Mouse (Mus musculus): ENCODE measurements around the gene Car10. TPM values are rescaled to one million over a fixed set of nuclear protein-coding genes. Genes with fewer than 3 reads are reported as not detected.

Car10 gene
- polyA plus RNA-seq, 1 experiment: not detected

- no peak for TF ChIP-seq POLR2AphosphoS2 (IDR thresholded peaks at IDR 0.05; ENCODE audit: insufficient read length, low read depth)
- no peak for TF ChIP-seq TCF12 (IDR thresholded peaks at IDR 0.05; ENCODE audit: insufficient read depth, poor library complexity, severe bottlenecking)
- TF ChIP-seq MYOG (IDR thresholded peaks at IDR 0.05; ENCODE audit: control insufficient read depth in 1 of 3, insufficient read depth in 1 of 3, insufficient read length in 2 of 3, low read depth in 2 of 3): no peak
- TF ChIP-seq POLR2A (IDR thresholded peaks at IDR 0.05; ENCODE audit: insufficient read length, low read depth): no peak
- no peak for TF ChIP-seq MAX (IDR thresholded peaks at IDR 0.05; ENCODE audit: low read depth)
- TF ChIP-seq CEBPB (IDR thresholded peaks at IDR 0.05; ENCODE audit: insufficient read depth, poor library complexity, severe bottlenecking): no peak
- no peak for TF ChIP-seq E2F4 (IDR thresholded peaks at IDR 0.05; ENCODE audit: insufficient read depth)
- TF ChIP-seq TCF3 (IDR thresholded peaks at IDR 0.05; ENCODE audit: insufficient read length, low read depth): no peak
- no peak for TF ChIP-seq REST (IDR thresholded peaks at IDR 0.05; ENCODE audit: insufficient read depth, insufficient read length)
- no peak for TF ChIP-seq MYOD1 (IDR thresholded peaks at IDR 0.05; ENCODE audit: control insufficient read depth in 1 of 3, insufficient read length in 2 of 3, low read depth in 2 of 3)
- Histone ChIP-seq H3ac (ENCODE audit: control insufficient read depth, insufficient read length) (no peak overlapping the region), H3K79me2 (ENCODE audit: control insufficient read depth, insufficient read depth) (no peaks in the 10 kb centered on the region), H3K36me3 (ENCODE audit: control insufficient read depth, insufficient read depth) (no peaks in the 10 kb centered on the region), H3K27me3 (ENCODE audit: control insufficient read depth, insufficient read depth, insufficient read length) (no peaks in the 10 kb centered on the region), H3K4me2 (ENCODE audit: low read depth) (no peak overlapping the region), H3K4me3 (no peak overlapping the region)
These were observed 505.7 kb downstream of the Car10 start for GRCm38 (mm10) chr11:93603575-93603974.

GRCm38 (mm10) chr11:93607111-93607510, 509.3 kb downstream of the Car10 start:
- Histone ChIP-seq H3K4me2 (ENCODE audit: low read depth) (no peak overlapping the region), H3K79me2 (ENCODE audit: control insufficient read depth, insufficient read depth) (no peaks in the 10 kb centered on the region), H3ac (ENCODE audit: control insufficient read depth, insufficient read length) (no peak overlapping the region), H3K4me3 (no peak overlapping the region), H3K27me3 (ENCODE audit: control insufficient read depth, insufficient read depth, insufficient read length) (no peaks in the 10 kb centered on the region), H3K36me3 (ENCODE audit: control insufficient read depth, insufficient read depth) (no peaks in the 10 kb centered on the region)
- TF ChIP-seq MYOD1 (IDR thresholded peaks at IDR 0.05; ENCODE audit: control insufficient read depth in 1 of 3, insufficient read length in 2 of 3, low read depth in 2 of 3): no peak
- no peak for TF ChIP-seq CEBPB (IDR thresholded peaks at IDR 0.05; ENCODE audit: insufficient read depth, poor library complexity, severe bottlenecking)

GRCm38 (mm10) chr11:93608716-93609115, 510.9 kb downstream of the Car10 start:
- H3K79me2 ChIP-seq (ENCODE audit: control insufficient read depth, insufficient read depth): no peaks in the 10 kb centered on the region

GRCm38 (mm10) chr11:93612071-93612470, 514.2 kb downstream of the Car10 start:
- Histone ChIP-seq H3K79me2 (ENCODE audit: control insufficient read depth, insufficient read depth) (no peaks in the 10 kb centered on the region), H3K4me3 (no peak overlapping the region), H3K27me3 (ENCODE audit: control insufficient read depth, insufficient read depth, insufficient read length) (no peaks in the 10 kb centered on the region), H3ac (ENCODE audit: control insufficient read depth, insufficient read length) (no peak overlapping the region), H3K4me2 (ENCODE audit: low read depth) (no peak overlapping the region), H3K36me3 (ENCODE audit: control insufficient read depth, insufficient read depth) (no peaks in the 10 kb centered on the region)
- TF ChIP-seq SRF (IDR thresholded peaks at IDR 0.05; ENCODE audit: control insufficient read depth, insufficient read length, low read depth) (no peak), CEBPB (IDR thresholded peaks at IDR 0.05; ENCODE audit: insufficient read depth, poor library complexity, severe bottlenecking) (no peak), POLR2AphosphoS2 (IDR thresholded peaks at IDR 0.05; ENCODE audit: insufficient read length, low read depth) (no peak), E2F4 (IDR thresholded peaks at IDR 0.05; ENCODE audit: insufficient read depth) (no peak), USF1 (IDR thresholded peaks at IDR 0.05; ENCODE audit: low read depth) (no peak), TCF3 (IDR thresholded peaks at IDR 0.05; ENCODE audit: insufficient read length, low read depth) (no peak), TCF12 (IDR thresholded peaks at IDR 0.05; ENCODE audit: insufficient read depth, poor library complexity, severe bottlenecking) (no peak), MAX (IDR thresholded peaks at IDR 0.05; ENCODE audit: low read depth) (no peak), POLR2A (IDR thresholded peaks at IDR 0.05; ENCODE audit: insufficient read length, low read depth) (no peak), MYOG (IDR thresholded peaks at IDR 0.05; ENCODE audit: control insufficient read depth in 1 of 3, insufficient read depth in 1 of 3, insufficient read length in 2 of 3, low read depth in 2 of 3) (no peak), MYOD1 (IDR thresholded peaks at IDR 0.05; ENCODE audit: control insufficient read depth in 1 of 3, insufficient read length in 2 of 3, low read depth in 2 of 3) (no peak), REST (IDR thresholded peaks at IDR 0.05; ENCODE audit: insufficient read depth, insufficient read length) (no peak)

More at GRCm38 (mm10) chr11:93608716-93609115, 510.9 kb downstream of the Car10 start:
- Histone ChIP-seq H3K4me2 (ENCODE audit: low read depth) (no peak overlapping the region), H3K36me3 (ENCODE audit: control insufficient read depth, insufficient read depth) (no peaks in the 10 kb centered on the region), H3K27me3 (ENCODE audit: control insufficient read depth, insufficient read depth, insufficient read length) (no peaks in the 10 kb centered on the region), H3K4me3 (no peak overlapping the region), H3ac (ENCODE audit: control insufficient read depth, insufficient read length) (no peak overlapping the region)
- TF ChIP-seq REST (IDR thresholded peaks at IDR 0.05; ENCODE audit: insufficient read depth, insufficient read length) (no peak), SRF (IDR thresholded peaks at IDR 0.05; ENCODE audit: control insufficient read depth, insufficient read length, low read depth) (no peak), TCF3 (IDR thresholded peaks at IDR 0.05; ENCODE audit: insufficient read length, low read depth) (no peak), CEBPB (IDR thresholded peaks at IDR 0.05; ENCODE audit: insufficient read depth, poor library complexity, severe bottlenecking) (no peak), USF1 (IDR thresholded peaks at IDR 0.05; ENCODE audit: low read depth) (no peak), MAX (IDR thresholded peaks at IDR 0.05; ENCODE audit: low read depth) (no peak), POLR2AphosphoS2 (IDR thresholded peaks at IDR 0.05; ENCODE audit: insufficient read length, low read depth) (no peak), TCF12 (IDR thresholded peaks at IDR 0.05; ENCODE audit: insufficient read depth, poor library complexity, severe bottlenecking) (no peak), POLR2A (IDR thresholded peaks at IDR 0.05; ENCODE audit: insufficient read length, low read depth) (no peak), MYOG (IDR thresholded peaks at IDR 0.05; ENCODE audit: control insufficient read depth in 1 of 3, insufficient read depth in 1 of 3, insufficient read length in 2 of 3, low read depth in 2 of 3) (no peak), MYOD1 (IDR thresholded peaks at IDR 0.05; ENCODE audit: control insufficient read depth in 1 of 3, insufficient read length in 2 of 3, low read depth in 2 of 3) (no peak), E2F4 (IDR thresholded peaks at IDR 0.05; ENCODE audit: insufficient read depth) (no peak)

DNA sequence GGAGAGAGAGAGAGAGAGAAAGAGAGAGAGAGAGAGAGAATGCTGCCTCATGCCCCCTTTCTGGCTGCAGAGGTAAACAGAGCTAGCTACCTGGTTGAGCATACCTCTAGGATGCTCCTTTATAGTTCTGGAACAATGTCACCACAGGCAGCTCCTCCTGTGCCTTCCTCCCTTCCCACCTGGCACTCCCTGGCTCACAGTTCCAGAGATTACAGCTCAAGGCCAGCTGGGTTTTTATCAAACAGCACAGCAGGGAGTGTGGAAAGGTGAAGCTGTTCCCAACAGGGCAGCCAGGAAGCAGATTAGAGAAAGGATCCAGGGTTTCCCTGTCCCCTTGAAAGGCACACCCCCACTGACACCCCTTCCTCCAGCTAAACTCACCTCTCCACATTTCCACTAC, 517.0 kb downstream of the Car10 start:
- H3K79me2 ChIP-seq (ENCODE audit: control insufficient read depth, insufficient read depth): no peaks in the 10 kb centered on the region
- no peak overlapping the region for H3K4me3 ChIP-seq
- H3ac ChIP-seq (ENCODE audit: control insufficient read depth, insufficient read length): no peak overlapping the region
- H3K4me2 ChIP-seq (ENCODE audit: low read depth): no peak overlapping the region
- TF ChIP-seq TCF3 (IDR thresholded peaks at IDR 0.05; ENCODE audit: insufficient read length, low read depth) (no peak), MYOG (IDR thresholded peaks at IDR 0.05; ENCODE audit: control insufficient read depth in 1 of 3, insufficient read depth in 1 of 3, insufficient read length in 2 of 3, low read depth in 2 of 3) (no peak), USF1 (IDR thresholded peaks at IDR 0.05; ENCODE audit: low read depth) (no peak), E2F4 (IDR thresholded peaks at IDR 0.05; ENCODE audit: insufficient read depth) (no peak), SRF (IDR thresholded peaks at IDR 0.05; ENCODE audit: control insufficient read depth, insufficient read length, low read depth) (no peak), TCF12 (IDR thresholded peaks at IDR 0.05; ENCODE audit: insufficient read depth, poor library complexity, severe bottlenecking) (no peak), REST (IDR thresholded peaks at IDR 0.05; ENCODE audit: insufficient read depth, insufficient read length) (no peak), CEBPB (IDR thresholded peaks at IDR 0.05; ENCODE audit: insufficient read depth, poor library complexity, severe bottlenecking) (no peak), POLR2AphosphoS2 (IDR thresholded peaks at IDR 0.05; ENCODE audit: insufficient read length, low read depth) (no peak), MYOD1 (IDR thresholded peaks at IDR 0.05; ENCODE audit: control insufficient read depth in 1 of 3, insufficient read length in 2 of 3, low read depth in 2 of 3) (no peak), MAX (IDR thresholded peaks at IDR 0.05; ENCODE audit: low read depth) (no peak), POLR2A (IDR thresholded peaks at IDR 0.05; ENCODE audit: insufficient read length, low read depth) (no peak)
- no peaks in the 10 kb centered on the region for H3K27me3 ChIP-seq (ENCODE audit: control insufficient read depth, insufficient read depth, insufficient read length)
- no peaks in the 10 kb centered on the region for H3K36me3 ChIP-seq (ENCODE audit: control insufficient read depth, insufficient read depth)
